Mouse (Mus musculus): ENCODE data around the gene Col17a1.

DNA sequence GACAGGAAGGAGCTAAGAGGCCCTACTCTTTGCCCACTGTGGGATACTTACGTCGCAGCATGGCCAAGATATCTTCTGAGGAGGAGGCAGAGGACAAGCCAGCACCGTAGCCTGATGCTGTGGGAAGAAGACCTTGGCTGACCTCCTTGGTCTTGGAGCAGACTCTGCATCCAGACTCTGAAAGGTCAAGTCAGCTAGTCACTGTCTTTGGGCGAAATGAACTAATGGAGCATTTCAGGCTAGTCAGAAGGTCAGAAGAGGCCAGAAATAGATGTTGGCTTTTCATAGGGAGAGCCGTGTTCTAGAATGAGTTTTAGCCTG lies 40.8 kb downstream of the Col17a1 start:
- TF ChIP-seq CTCF (IDR thresholded peaks at IDR 0.05; ENCODE audit: borderline replicate concordance, insufficient read depth, low read length) (no peak), POLR2A (IDR thresholded peaks at IDR 0.05; ENCODE audit: low read depth, low read length) (no peak)
